8 mouse cellular contexts compared by ENCODE assay signal in genomic region chr10:94480380-94481101, GRCm38 (mm10).
DNase-seq lines count a peak whose midpoint lies in the region; ATAC-seq and TF ChIP-seq lines count a peak whose summit lies in the region.

No protein-coding gene starts in this region.

- WGBS in heart, embryonic 12.5 days = 69% methylated on average over 13 of the region's 13 CpGs
- WGBS in liver, postnatal 0 days (ENCODE audit: insufficient replicate concordance) = 79% methylated on average over 13 of the region's 13 CpGs

- H3K27me3 ChIP-seq in heart, embryonic 12.5 days (replicated peaks) = no peaks in the 10 kb centered on the region
- no peaks in the 10 kb centered on the region for H3K27me3 ChIP-seq in liver, postnatal 0 days (ENCODE audit: insufficient read depth, low read length)

- no peaks in the 10 kb centered on the region for H3K36me3 ChIP-seq in heart, embryonic 12.5 days
- no peaks in the 10 kb centered on the region for H3K36me3 ChIP-seq in liver, postnatal 0 days (replicated peaks; ENCODE audit: insufficient read depth, low read length)

- TF ChIP-seq EP300 in liver, postnatal 0 days (IDR thresholded peaks at IDR 0.05; ENCODE audit: low read depth) = no peak

- no peak overlapping the region for H3K27ac ChIP-seq in heart, embryonic 12.5 days (ENCODE audit: poor library complexity, severe bottlenecking)
- no peak overlapping the region for H3K27ac ChIP-seq in liver, postnatal 0 days (ENCODE audit: low read depth)

- DNase-seq in heart, adult 18-20 months = peak; percentile 84 to 90
- DNase-seq in Muller cell, postnatal 12 days (ENCODE audit: inconsistent ontology term) = peak; percentile 82
- peak; percentile 78 to 80 for DNase-seq in cerebellum, postnatal 10 days
- peak; percentile 70 for DNase-seq in heart, postnatal 4 days
- DNase-seq in skeletal muscle tissue, adult 2 months (ENCODE audit: low read depth, low spot score) = peak; percentile 77
- no peak for DNase-seq in liver, postnatal 0 days
- DNase-seq in thymus, postnatal 10 days (ENCODE audit: low spot score in 2 of 2) = no peak

- H3K9me3 ChIP-seq in heart, embryonic 12.5 days (replicated peaks) = peaks cover 7% of the 10 kb centered on the region
- peaks cover 5% of the 10 kb centered on the region; the same call in 1 of the 2 replicates for H3K9me3 ChIP-seq in liver, postnatal 0 days (ENCODE audit: low read length)

- no peak for TF ChIP-seq CTCF in liver, postnatal 0 days (IDR thresholded peaks at IDR 0.05; ENCODE audit: low read depth)

- no peak overlapping the region for H3K9ac ChIP-seq in heart, embryonic 12.5 days
- no peak overlapping the region for H3K9ac ChIP-seq in liver, postnatal 0 days (replicated peaks)

- no peak for ATAC-seq in heart, embryonic 12.5 days (ENCODE audit: insufficient number of reproducible peaks, low FRiP score)
- ATAC-seq in liver, postnatal 0 days = no peak

- H3K4me2 ChIP-seq in heart, embryonic 12.5 days = no peak overlapping the region
- no peak overlapping the region for H3K4me2 ChIP-seq in liver, postnatal 0 days (ENCODE audit: low read depth, low read length)

- peaks cover 15% of the 10 kb centered on the region; the same call in 1 of the 2 replicates for H3K4me1 ChIP-seq in heart, embryonic 12.5 days (replicated peaks)
- no peaks in the 10 kb centered on the region for H3K4me1 ChIP-seq in liver, postnatal 0 days (ENCODE audit: insufficient read depth)

- H3K4me3 ChIP-seq in heart, embryonic 12.5 days = no peak overlapping the region
- H3K4me3 ChIP-seq in liver, postnatal 0 days (ENCODE audit: low read depth, low read length) = no peak overlapping the region

Comparison
In these comparisons a context has a peak if more than half of its experiments do, and no peak if none do; other contexts are left out.
1. DNase-seq: peak in heart, adult 18-20 months (2 of 2), Muller cell, postnatal 12 days (single experiment), cerebellum, postnatal 10 days (2 of 2), heart, postnatal 4 days (single experiment) and skeletal muscle tissue, adult 2 months (single experiment); none in liver, postnatal 0 days (single experiment) and thymus, postnatal 10 days (0 of 2).